Mouse (Mus musculus) left cerebral cortex, postnatal 36 days (tissue): Measurements from ENCODE around the gene Nxt2. TPM values are rescaled to one million over a fixed set of nuclear protein-coding genes. Genes with fewer than 3 reads are reported as not detected.

Experiments
- total RNA-seq, 2 experiments: library from RNA; stranded (reverse); gene quantifications; 2 replicates each; pipeline ENCODE4 v1.2.3; 2021

The Nxt2 gene
- total RNA-seq, 2 experiments from 2014 or later, result 28.9 to 29.3 TPM

Other genes with a start within 250 kb of the Nxt2 start
- under 1 TPM; 0.32 to 0.48 TPM for gene Gucy2f, start 29.8 kb upstream of the Nxt2 start, total RNA-seq
- gene Kcne1l, start 79.5 kb downstream of the Nxt2 start, total RNA-seq, result 1 to 10 TPM; 3.0 to 3.4 TPM
- 10 to 100 TPM; 65.6 to 72.2 TPM for gene Acsl4, start 163.8 kb downstream of the Nxt2 start, total RNA-seq